Mouse (Mus musculus) ovary, postnatal 36 days (tissue): ENCODE measurements at regions not wholly inside any gene's neighbourhood (a gene's known extent, or its start where the extent isn't known, plus 50 kb on each side); places are given as distances from the start of the nearest gene placed in this dataset.

ENCODE experiments used
- DNase-seq: peaks from one replicate; pipeline ENCODE4 v3.0.0; 2022; ENCODE audit warnings: low spot score, mixed read lengths

DNA sequence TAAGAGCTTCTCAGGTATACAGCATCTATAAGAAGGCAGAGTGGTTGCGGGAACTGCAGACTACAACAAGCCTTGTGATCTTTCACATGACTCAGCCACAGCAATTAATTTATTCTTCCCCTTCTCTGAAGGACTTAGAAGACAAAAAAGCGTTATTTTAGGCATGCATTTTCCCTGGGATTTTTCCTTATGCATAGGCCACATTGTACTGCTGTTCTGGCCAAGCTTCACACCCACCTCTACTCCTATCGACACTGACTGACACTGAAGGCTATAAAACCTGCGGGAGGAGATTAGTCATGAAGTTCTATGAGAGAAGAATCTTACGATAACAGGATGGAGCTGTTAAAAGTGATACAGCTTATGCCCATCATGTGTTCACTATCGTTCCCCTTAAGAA, 441.9 kb downstream of the Tox3 start:
- no peak for DNase-seq

- no peak for DNase-seq
These were observed 442.6 kb downstream of the Tox3 start for GRCm38 (mm10) chr8:89905588-89905987.

DNA sequence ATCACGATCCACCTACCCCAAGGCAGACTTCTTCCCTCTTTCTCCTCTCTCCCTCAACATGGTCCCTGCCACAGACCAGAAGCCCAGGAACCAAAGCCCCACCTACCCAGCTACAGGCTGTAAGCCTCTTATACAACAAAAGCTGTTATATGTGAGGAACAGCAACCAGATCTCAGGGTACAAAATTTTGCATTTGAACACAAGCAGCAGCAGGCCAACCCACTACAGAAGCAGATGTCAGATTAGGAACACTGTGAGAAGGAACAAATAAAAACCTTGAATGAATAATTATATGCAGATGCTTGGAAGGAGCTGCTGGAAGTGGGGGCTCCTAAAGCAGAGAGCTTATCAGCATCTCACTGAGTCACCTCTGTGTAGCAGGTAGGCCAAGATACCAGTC, 444.8 kb downstream of the Tox3 start:
- DNase-seq: no peak

- DNase-seq: no peak
These were observed 475.4 kb downstream of the Tox3 start for GRCm38 (mm10) chr8:89872768-89873167.

DNA sequence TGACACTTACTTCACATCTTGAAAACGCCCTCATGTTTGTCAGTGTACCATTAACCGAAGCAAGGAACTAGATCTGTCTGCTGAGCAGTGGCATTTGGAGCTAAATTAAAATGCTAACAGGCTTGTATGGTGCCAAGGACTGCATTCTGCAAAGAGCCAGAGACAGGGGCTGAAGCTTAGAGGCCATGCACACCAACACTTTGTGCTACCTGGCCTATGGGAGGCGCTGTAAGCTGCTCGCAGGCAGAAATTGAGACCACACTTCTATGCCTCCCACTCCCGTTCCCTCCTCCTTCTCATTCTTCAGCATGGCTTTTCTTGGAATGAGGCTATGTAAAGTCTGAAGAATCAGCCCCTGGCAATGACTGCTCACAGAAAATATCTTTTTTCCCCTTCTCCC, 476.2 kb downstream of the Tox3 start:
- no peak for DNase-seq

GRCm38 (mm10) chr8:89859813-89860212, 488.3 kb downstream of the Tox3 start:
- no peak for DNase-seq

DNA sequence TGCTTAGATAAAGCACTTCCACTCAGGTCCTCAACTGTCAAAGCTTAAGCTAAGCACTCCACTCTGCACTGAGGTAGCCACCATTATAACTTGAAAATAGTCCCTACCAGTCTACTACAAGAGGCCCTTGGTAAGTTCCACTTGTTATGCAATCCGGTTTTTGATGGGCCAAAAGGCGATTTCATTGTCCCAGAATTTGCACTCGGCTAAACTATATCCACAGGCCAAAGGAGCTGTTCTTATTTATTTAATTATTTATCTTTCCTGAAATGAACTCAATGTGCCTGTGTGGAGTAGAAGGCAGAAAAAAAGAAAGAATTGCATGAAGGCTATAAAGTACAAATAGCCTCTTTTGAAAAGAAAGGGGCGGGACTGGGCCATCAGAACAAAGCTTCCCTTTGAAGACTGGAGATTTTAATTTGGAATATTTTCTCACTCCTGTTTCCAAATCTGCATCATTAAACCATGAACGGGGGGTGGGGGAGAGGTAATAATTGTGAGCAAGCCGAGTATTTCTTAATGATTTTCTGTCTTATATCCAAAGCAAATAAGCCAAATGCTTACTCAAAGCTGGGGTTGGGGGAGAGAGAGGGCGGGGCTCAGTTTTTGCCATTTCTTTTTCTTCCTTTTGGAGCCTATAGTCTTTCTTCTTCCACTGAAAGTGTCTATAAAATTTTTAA, 489.3 kb downstream of the Tox3 start:
- no peak for DNase-seq

GRCm38 (mm10) chr8:89855556-89855955, 492.6 kb downstream of the Tox3 start:
- no peak for DNase-seq

- no peak for DNase-seq
These were observed 497.8 kb downstream of the Tox3 start for GRCm38 (mm10) chr8:89850209-89850796.

DNA sequence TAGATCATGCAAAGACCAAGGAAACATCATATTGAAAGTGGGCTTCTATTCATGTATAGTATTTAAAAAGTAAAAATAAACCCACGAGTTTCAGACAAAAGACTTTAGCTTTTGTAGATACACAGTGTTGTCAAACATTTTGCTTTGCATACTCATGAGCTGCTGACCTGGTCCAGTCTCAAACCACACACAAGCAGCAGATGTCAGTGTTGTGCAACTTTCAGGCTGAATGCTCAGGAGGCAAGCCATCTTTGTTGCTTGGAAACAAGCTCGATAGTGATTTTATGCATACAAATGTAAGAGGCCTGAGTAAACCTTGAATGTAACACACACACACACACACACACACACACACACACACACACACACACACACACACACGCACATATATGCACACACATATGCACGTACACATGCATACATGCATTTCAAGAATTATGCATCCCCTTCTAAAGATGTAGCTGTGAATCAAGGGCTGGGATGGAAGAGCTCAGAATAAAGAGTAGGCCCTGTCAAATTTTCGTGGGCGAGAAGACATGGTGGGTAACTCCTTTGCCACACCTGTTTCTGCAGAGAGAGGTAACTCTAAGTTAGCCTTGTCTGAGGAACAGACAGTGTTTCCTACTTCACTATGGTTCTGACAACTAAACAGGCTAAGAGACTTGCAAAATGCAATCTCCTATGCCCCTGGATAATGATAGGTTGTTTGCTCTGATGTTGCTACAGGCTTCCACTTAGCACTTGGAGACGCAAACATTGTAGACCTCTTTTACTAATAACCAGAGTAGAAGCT, 498.5 kb downstream of the Tox3 start:
- DNase-seq: no peak

DNA sequence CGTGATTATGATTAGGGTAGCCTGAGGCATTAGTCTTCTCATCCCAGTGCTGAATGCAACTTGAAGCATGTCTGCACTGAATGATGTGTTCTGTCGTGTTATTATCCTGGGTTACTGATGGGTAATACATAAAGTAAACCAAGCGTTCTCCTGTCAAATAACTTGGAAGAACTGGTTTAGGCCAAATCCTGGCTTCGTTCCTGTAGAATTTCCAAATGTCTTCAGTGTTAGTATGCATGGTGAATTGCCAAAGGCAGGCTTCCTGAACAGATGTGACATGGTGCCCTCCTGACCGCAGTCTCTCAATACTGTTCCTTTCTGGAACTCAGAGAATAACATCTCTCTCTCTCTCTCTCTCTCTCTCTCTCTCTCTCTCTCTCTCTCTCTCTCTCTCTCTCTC, 509.6 kb downstream of the Tox3 start:
- no peak for DNase-seq

DNA sequence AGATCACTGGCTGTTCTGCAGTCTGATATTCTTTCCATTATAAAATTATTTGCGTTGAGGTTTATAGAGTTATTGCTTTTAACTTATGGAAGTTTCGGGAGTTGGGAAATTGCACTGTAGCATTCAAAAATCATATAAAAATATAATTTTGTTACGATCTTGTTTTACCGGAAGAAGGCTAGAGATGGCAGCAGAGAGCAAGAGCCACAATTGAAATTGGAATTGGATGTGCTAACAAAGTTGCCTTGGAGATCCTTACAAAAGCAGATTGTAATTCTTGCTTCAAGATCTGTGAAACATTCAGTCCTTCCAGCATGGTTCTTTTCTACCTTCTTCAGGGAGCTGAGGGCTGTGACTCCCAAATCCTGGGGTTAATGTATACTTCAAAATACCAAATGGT, 514.4 kb downstream of the Tox3 start:
- DNase-seq: no peak

DNA sequence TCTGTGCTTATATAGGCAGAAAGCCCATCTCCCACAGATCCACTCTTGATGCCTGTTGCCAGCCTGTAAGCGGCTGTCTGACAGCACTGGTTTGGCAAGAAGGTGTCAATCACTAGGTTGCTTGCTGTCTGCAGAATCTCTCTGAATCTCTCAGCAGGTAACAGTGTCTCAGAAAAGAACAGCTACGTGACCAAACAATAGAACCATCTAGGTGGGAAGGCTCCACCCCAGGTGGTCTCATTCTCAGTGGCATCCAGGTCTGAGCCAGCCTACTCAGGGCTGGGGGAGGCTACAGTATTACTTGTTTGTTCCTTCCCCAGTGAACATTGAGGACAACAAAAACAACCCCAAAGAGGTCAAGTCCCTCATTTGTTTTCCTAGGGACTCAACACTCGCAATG, 523.6 kb downstream of the Tox3 start:
- DNase-seq: no peak

DNA sequence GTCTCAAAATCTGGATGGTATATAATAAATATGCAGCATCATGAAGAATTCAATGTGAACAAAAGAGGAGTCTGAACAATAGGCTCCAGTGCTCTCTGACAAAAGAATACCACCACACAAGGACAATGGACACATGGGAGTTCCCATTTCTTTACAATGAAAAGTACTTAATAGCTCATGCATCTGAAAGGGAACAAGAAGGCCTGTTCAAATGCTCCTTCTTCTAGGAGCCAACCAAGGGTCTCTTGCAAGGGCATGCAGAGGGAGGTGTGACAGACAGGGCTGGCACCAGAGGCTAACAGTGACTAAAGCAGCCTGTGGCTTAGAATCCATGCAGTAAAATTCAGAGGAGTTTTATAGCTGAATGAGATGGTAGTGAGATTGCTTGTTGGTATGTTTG, 524.5 kb downstream of the Tox3 start:
- no peak for DNase-seq

GRCm38 (mm10) chr8:89812036-89812711, 536.0 kb downstream of the Tox3 start:
- no peak for DNase-seq

GRCm38 (mm10) chr8:89788296-89788695, 559.8 kb downstream of the Tox3 start:
- DNase-seq: no peak

- no peak for DNase-seq
These were observed 560.9 kb downstream of the Tox3 start for GRCm38 (mm10) chr8:89787050-89787905.

GRCm38 (mm10) chr8:89785011-89785410, 563.1 kb downstream of the Tox3 start:
- peak; percentile 10 for DNase-seq

DNA sequence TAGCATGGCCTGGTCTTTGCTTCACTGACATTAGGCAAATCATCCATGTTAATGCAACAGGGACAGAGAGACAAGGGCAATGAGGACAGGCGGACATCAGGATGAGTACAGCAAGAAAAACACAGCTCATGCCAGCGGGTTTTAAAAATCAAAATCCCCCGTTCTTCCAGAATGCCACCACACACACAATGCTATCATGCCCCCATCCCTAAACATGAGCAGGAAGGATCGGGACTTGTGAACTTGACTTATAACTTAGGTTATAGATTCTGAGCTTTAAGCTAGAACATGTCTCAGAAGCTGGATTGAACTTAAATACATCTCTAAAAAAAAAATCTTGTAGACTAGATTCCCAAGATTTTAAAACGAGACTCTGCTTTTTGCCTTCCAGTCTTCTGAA, 564.8 kb downstream of the Tox3 start:
- no peak for DNase-seq

DNA sequence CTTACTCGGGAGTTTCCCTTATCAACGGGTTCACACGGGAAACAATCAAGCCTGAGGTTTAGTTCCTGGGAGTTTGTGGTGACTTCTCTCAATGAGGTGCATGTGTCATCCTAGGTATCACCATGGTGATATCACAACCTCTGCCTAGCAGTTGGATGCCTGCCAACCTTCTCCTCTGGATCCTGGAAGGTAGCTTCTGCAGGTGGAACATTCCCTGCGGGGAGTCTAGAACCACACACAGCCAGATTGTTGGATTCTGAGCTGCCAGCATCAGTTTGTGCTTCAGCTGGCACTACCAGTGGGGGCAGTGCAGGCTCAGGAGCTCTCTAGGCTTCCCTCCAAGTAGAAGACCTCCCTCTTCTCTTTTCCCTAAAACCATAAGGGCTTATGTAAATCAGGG, 581.8 kb downstream of the Tox3 start:
- DNase-seq: no peak

DNA sequence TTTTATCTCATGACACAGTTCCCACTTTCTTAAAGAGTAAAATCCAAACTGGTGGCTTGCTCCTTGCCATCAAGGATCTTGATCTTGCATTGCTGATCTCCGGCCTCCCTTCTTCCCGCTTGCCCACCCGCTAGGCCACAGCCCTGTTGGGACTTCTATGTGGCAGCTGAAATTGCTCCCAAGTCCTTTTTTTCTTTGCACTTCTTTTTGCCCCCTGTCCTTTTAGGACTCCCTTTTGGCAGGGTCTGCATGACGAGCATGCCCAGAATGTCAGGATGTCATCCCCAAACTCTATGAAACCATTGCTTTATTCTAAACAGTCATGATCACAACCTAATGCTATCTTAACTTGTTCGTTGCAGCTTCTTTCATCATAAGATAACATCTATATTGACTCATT, 588.6 kb downstream of the Tox3 start:
- DNase-seq: no peak

DNA sequence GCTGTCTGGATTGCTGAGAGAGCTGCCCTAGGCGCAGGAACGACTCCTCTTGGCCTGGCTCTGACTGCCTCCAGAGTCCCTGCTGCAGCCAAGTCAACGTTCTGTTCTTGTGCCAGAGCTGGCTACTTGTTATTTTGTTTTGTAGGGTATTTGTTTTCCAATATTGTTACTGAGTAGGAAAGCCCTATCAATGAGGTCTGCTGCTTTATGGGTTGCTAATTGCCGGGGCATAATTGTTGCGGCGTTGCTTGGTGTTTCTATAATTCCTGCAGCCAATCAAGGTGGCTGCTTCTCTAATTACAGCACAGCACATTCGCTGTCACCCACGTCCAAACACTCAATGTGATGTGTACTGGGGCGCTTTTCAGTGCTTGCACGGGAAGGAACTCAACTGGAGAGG, 589.4 kb downstream of the Tox3 start:
- no peak for DNase-seq
